Mouse (Mus musculus) v-Abl transformed pro-B cells (cell line): Measurements from ENCODE around the gene Mrgpra1.
"Not testable (repeated sequence)": the region's sequence is repeated elsewhere in the genome, so short reads cannot be mapped to it uniquely, and the experiment has no call there.

Source experiments
- in situ Hi-C, 2 experiments: fragments of 400-800 bp; cut with MboI; formaldehyde crosslinking; loops; one replicate each; pipeline ENCODE4 v1.15.1; 2025; ENCODE audit not compliant: unreplicated experiment in 2 of 2

Gene Mrgpra1

GRCm38 (mm10) chr7:47354140-47354539 lies at the start of gene Mrgpra1:
Mrgpra1 (minus strand) TSS chr7:47354240.
- in situ Hi-C loops, result no loop called here

GRCm38 (mm10) chr7:47401125-47401524 lies 47.1 kb upstream of the Mrgpra1 start:
- in situ Hi-C loops, result no loop called here

- in situ Hi-C loops, result no loop called here
These were observed 5.6 kb downstream of the Mrgpra1 start for GRCm38 (mm10) chr7:47348421-47348820.

GRCm38 (mm10) chr7:47345905-47346478 lies 8.0 kb downstream of the Mrgpra1 start:
- in situ Hi-C loops, result no loop called here

- in situ Hi-C loops, result not testable (repeated sequence)
These were observed 12.2 kb downstream of the Mrgpra1 start for GRCm38 (mm10) chr7:47341887-47342286.

GRCm38 (mm10) chr7:47341389-47341788 lies 12.7 kb downstream of the Mrgpra1 start:
- in situ Hi-C loops, result not testable (repeated sequence)

- in situ Hi-C loops, result no loop called here
These were observed 35.7 kb downstream of the Mrgpra1 start for GRCm38 (mm10) chr7:47318299-47318698.

- in situ Hi-C loops, result no loop called here
These were observed 41.8 kb downstream of the Mrgpra1 start for GRCm38 (mm10) chr7:47312289-47312688.

- in situ Hi-C loops, result no loop called here
These were observed 44.2 kb downstream of the Mrgpra1 start for GRCm38 (mm10) chr7:47309855-47310254.

- in situ Hi-C loops, result not testable (repeated sequence)
These were observed 49.4 kb downstream of the Mrgpra1 start for GRCm38 (mm10) chr7:47304661-47305060.

- in situ Hi-C loops, result not testable (repeated sequence)
These were observed 54.4 kb downstream of the Mrgpra1 start for GRCm38 (mm10) chr7:47299612-47300011.
